Mouse (Mus musculus) heart, embryonic 12.5 days (tissue): ENCODE data around the gene Dtx1. TPM values are rescaled to one million over a fixed set of nuclear protein-coding genes. Genes with fewer than 3 reads are reported as not detected.

Source experiments
- ATAC-seq: fragments of 200-750 bp; cut with Nextera tagmentation; 2 replicates; pipeline ENCODE4 v1.8.0; 2017; ENCODE audit warnings: moderate TSS enrichment, moderate library complexity; ENCODE audit not compliant: insufficient number of reproducible peaks, low FRiP score
- H3K27ac ChIP-seq: fragments of 300-500 bp; sonication (generic); 2 replicates; pipeline ENCODE4 v1.5.1; 2016; ENCODE audit warnings: mild to moderate bottlenecking, moderate library complexity; ENCODE audit not compliant: poor library complexity, severe bottlenecking
- H3K27me3 ChIP-seq: fragments of 300-500 bp; sonication (generic); replicated peaks from 2 replicates; pipeline ENCODE4 v1.6.1; 2016; ENCODE audit warnings: mild to moderate bottlenecking, moderate library complexity
- H3K36me3 ChIP-seq: fragments of 300-500 bp; sonication (generic); 2 replicates; pipeline ENCODE4 v1.6.1; 2016; ENCODE audit warnings: mild to moderate bottlenecking, moderate library complexity
- H3K4me1 ChIP-seq: fragments of 300-500 bp; sonication (generic); replicated peaks from 2 replicates; pipeline ENCODE4 v1.6.1; 2016; ENCODE audit warnings: mild to moderate bottlenecking
- H3K4me2 ChIP-seq: fragments of 300-500 bp; sonication (generic); 2 replicates; pipeline ENCODE4 v1.6.1; 2016; ENCODE audit warnings: mild to moderate bottlenecking, moderate library complexity
- H3K4me3 ChIP-seq: fragments of 300-500 bp; sonication (generic); 2 replicates; pipeline ENCODE4 v1.5.1; 2016; ENCODE audit warnings: mild to moderate bottlenecking
- H3K9ac ChIP-seq: fragments of 300-500 bp; sonication (generic); 2 replicates; pipeline ENCODE4 v1.6.1; 2016; ENCODE audit warnings: mild to moderate bottlenecking, moderate library complexity
- H3K9me3 ChIP-seq: fragments of 300-500 bp; sonication (generic); replicated peaks from 2 replicates; pipeline ENCODE4 v1.6.1; 2016; ENCODE audit warnings: mild to moderate bottlenecking, moderate library complexity
- WGBS: fragments of 180-500 bp; shearing (Covaris S2); methylation state at CpG from one replicate; pipeline ENCODE4 v1.1.7; 2016; 5-methylcytosine and 5-hydroxymethylcytosine counted together
- polyA plus RNA-seq: library from polyadenylated mRNA; unstranded; fragments of >200 nt; fragmentation: Nextera tagmentation; extraction: Ambion mirVana; gene quantifications from 2 replicates; pipeline ENCODE4 v1.2.1, GENCODE M21; 2016

Dtx1 gene
- polyA plus RNA-seq, 1 experiment from 2014 or later: 0.28 TPM

DNA sequence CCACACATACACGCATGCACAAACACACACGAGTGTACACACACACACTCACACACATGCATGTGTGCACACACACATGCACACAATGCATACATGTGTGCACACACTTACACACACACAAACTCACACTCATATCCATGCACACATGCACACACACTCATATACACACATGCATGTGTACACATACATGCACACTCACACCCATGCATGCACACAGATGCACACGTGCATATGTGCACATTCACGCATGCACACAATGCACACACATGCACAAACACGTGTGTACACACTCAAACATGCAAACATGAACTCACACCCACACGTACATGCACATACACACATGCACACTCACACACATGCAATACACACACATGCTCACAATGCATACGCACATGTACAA, 71.6 kb downstream of the Dtx1 start:
- Histone ChIP-seq H3K4me1 (peaks cover 7% of the 10 kb centered on the region; the same call in 1 of the 2 replicates), H3K4me3 (no peak overlapping the region), H3K9ac (no peak overlapping the region), H3K27ac (no peak overlapping the region), H3K27me3 (no peaks in the 10 kb centered on the region; the same call in 1 of the 2 replicates), H3K4me2 (no peak overlapping the region), H3K36me3 (no peaks in the 10 kb centered on the region), H3K9me3 (no peaks in the 10 kb centered on the region; the same call in 1 of the 2 replicates)
- no peak for ATAC-seq
- WGBS: 84% methylated on average over 7 of the region's 7 CpGs

- Histone ChIP-seq H3K9me3 (peaks cover 9% of the 10 kb centered on the region), H3K9ac (no peak overlapping the region), H3K27me3 (peaks cover 14% of the 10 kb centered on the region), H3K27ac (no peak overlapping the region), H3K36me3 (no peaks in the 10 kb centered on the region), H3K4me3 (no peak overlapping the region), H3K4me1 (peaks cover 15% of the 10 kb centered on the region), H3K4me2 (no peak overlapping the region)
- 80% methylated on average over 5 of the region's 5 CpGs for WGBS
- no peak for ATAC-seq
Measured at GRCm38 (mm10) chr5:120635633-120636032, 76.1 kb downstream of the Dtx1 start.

DNA sequence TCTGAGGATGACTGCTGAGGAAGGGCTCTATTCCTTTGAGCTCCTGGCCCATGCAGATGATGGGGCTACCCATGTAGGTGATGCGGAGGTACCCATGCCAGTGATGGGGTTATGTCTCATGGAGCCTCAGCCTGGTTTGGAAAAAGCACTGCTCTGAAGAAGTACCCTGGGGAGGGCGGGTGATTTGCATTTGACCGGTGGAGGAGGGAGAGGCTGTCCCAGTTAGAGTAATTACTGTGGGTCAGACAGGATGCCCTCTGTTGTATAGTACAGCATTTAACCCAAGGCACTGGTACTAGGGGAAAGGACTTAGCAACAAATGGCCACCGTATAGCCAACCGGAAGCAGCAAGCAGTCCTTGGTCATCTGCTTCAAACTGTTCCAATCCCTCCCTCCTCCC, 76.9 kb downstream of the Dtx1 start:
- Histone ChIP-seq H3K27ac (no peak overlapping the region), H3K9me3 (peaks cover 9% of the 10 kb centered on the region), H3K36me3 (no peaks in the 10 kb centered on the region), H3K4me3 (no peak overlapping the region), H3K27me3 (peaks cover 20% of the 10 kb centered on the region), H3K9ac (no peak overlapping the region), H3K4me1 (peaks cover 15% of the 10 kb centered on the region), H3K4me2 (no peak overlapping the region)
- ATAC-seq: no peak
- WGBS: 50% methylated on average over 5 of the region's 5 CpGs

DNA sequence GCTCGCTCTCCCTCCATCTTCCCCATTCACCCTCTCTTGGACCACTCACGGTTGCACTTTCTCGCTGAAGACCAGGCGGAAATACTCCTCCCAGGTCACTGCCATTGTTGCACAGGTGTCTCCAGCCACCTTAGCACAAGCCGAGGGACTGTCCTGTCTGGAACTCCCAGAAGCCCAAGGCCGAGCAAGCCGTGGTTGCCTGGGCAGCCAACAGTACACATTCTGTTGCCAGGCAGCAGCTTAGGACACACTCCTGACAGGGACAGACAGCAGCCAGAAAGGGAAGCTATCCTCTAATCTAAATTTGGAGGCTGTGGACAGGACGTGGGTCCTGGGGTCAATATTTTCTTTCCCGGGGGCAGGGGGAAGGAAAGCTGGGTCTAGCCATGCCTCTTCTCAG, 77.6 kb downstream of the Dtx1 start, which contains the start of gene Cfap73:
Gene Cfap73 (minus strand): TSS at position 105 of the 400 bp plus-strand sequence.
- peaks cover 26% of the 10 kb centered on the region for H3K27me3 ChIP-seq
- peaks cover 15% of the 10 kb centered on the region for H3K4me1 ChIP-seq
- 37% methylated on average over 9 of the region's 9 CpGs for WGBS
- no peak within 1 kb of the TSS for H3K4me3 ChIP-seq
- no peaks in the 10 kb centered on the region for H3K36me3 ChIP-seq
- no peak within 1 kb of the TSS for H3K4me2 ChIP-seq
- ATAC-seq: no peak
- H3K27ac ChIP-seq: no peak within 1 kb of the TSS
- peaks cover 9% of the 10 kb centered on the region for H3K9me3 ChIP-seq
- no peak within 1 kb of the TSS for H3K9ac ChIP-seq

- no peak; the same call in 1 of the 2 replicates for ATAC-seq
- WGBS: 82% methylated on average over 5 of the region's 5 CpGs
- H3K4me3 ChIP-seq: no peak overlapping the region
Measured at GRCm38 (mm10) chr5:120631892-120632291, 79.8 kb downstream of the Dtx1 start.

GRCm38 (mm10) chr5:120631128-120631527, 80.6 kb downstream of the Dtx1 start:
- peaks cover 22% of the 10 kb centered on the region for H3K36me3 ChIP-seq
- H3K4me2 ChIP-seq: peak overlapping the region; percentile 75
- no peak for ATAC-seq
- H3K9me3 ChIP-seq: peaks cover 9% of the 10 kb centered on the region
- peaks cover 27% of the 10 kb centered on the region for H3K4me1 ChIP-seq
- H3K4me3 ChIP-seq: peak overlapping the region; percentile 27
- WGBS: 5% methylated on average over 29 of the region's 29 CpGs
- H3K9ac ChIP-seq: peak overlapping the region; percentile 46; the same call in 1 of the 2 replicates
- no peak overlapping the region for H3K27ac ChIP-seq
- peaks cover 26% of the 10 kb centered on the region for H3K27me3 ChIP-seq

More at GRCm38 (mm10) chr5:120631892-120632291, 79.8 kb downstream of the Dtx1 start:
- Histone ChIP-seq H3K9ac (no peak overlapping the region), H3K36me3 (peaks cover 15% of the 10 kb centered on the region), H3K4me1 (peaks cover 27% of the 10 kb centered on the region), H3K27me3 (peaks cover 26% of the 10 kb centered on the region), H3K4me2 (no peak overlapping the region), H3K9me3 (peaks cover 9% of the 10 kb centered on the region), H3K27ac (no peak overlapping the region)

Other genes with a start within 250 kb of the Dtx1 start
- gene Sdsl, start 239.1 kb downstream of the Dtx1 start, polyA plus RNA-seq: 9.1 and 10.6 TPM in 2 replicates
- gene Sds, start 235.4 kb downstream of the Dtx1 start, polyA plus RNA-seq: not detected in 2 replicates
- gene Plbd2, start 208.3 kb downstream of the Dtx1 start, polyA plus RNA-seq: 47.4 and 50.6 TPM in 2 replicates
- gene Slc8b1, start 200.8 kb downstream of the Dtx1 start, polyA plus RNA-seq: 4.3 and 4.5 TPM in 2 replicates
- gene Tpcn1, start 123.3 kb downstream of the Dtx1 start, polyA plus RNA-seq: 17.1 and 17.3 TPM in 2 replicates
- 0.19 and 0.33 TPM in 2 replicates for gene Iqcd, start 122.9 kb downstream of the Dtx1 start, polyA plus RNA-seq
- gene Rita1, start 99.3 kb downstream of the Dtx1 start, polyA plus RNA-seq: 9.1 and 10.8 TPM in 2 replicates
- gene Ddx54, start 99.2 kb downstream of the Dtx1 start, polyA plus RNA-seq: 38.7 and 38.8 TPM in 2 replicates
- not detected in 2 replicates for gene Cfap73, start 77.7 kb downstream of the Dtx1 start, polyA plus RNA-seq
- 0.21 TPM in 1 of 2 replicates, not detected in the other for gene Rasal1, start 63.1 kb downstream of the Dtx1 start, polyA plus RNA-seq
- gene Oas2, start 37.9 kb upstream of the Dtx1 start, polyA plus RNA-seq: 0.08 and 0.11 TPM in 2 replicates
- gene Oas3, start 65.7 kb upstream of the Dtx1 start, polyA plus RNA-seq: 0.33 and 0.36 TPM in 2 replicates
- not detected in 2 replicates for gene Oas1e, start 83.6 kb upstream of the Dtx1 start, polyA plus RNA-seq
- 0.19 and 0.63 TPM in 2 replicates for gene Oas1c, start 100.6 kb upstream of the Dtx1 start, polyA plus RNA-seq
- not detected in 2 replicates for gene Oas1f, start 135.4 kb upstream of the Dtx1 start, polyA plus RNA-seq
- not detected in 2 replicates for gene Oas1h, start 149.5 kb upstream of the Dtx1 start, polyA plus RNA-seq
- not detected in 2 replicates for gene Oas1g, start 175.7 kb upstream of the Dtx1 start, polyA plus RNA-seq
- gene Oas1a, start 195.6 kb upstream of the Dtx1 start, polyA plus RNA-seq: 0.81 and 0.96 TPM in 2 replicates
- gene Oas1d, start 202.6 kb upstream of the Dtx1 start, polyA plus RNA-seq: not detected in 2 replicates